Mouse (Mus musculus): ENCODE measurements at regions not wholly inside any gene's neighbourhood (a gene's known extent, or its start where the extent isn't known, plus 50 kb on each side); places are given as distances from the start of the nearest gene placed in this dataset.

- peak in 1 of 2 experiments; percentile 6 for DNase-seq (ENCODE audit: low spot score in 2 of 2)
Observed at GRCm38 (mm10) chr8:62752725-62753430, 197.9 kb upstream of the Spock3 start.

- DNase-seq (ENCODE audit: low spot score in 2 of 2): no peak
Observed at GRCm38 (mm10) chr8:62773766-62774165, 177.0 kb upstream of the Spock3 start.

- DNase-seq (ENCODE audit: low spot score in 2 of 2): no peak
Observed at GRCm38 (mm10) chr8:62804467-62804866, 146.3 kb upstream of the Spock3 start.
